Mouse (Mus musculus) liver, postnatal 0 days (tissue): ENCODE results near the gene Olfr1008. TPM values are rescaled to one million over a fixed set of nuclear protein-coding genes. Genes with fewer than 3 reads are reported as not detected.
"Not testable (repeated sequence)": the region's sequence is repeated elsewhere in the genome, so short reads cannot be mapped to it uniquely, and the experiment has no call there.

Experiments used
- ATAC-seq: fragments of 200-750 bp; cut with Nextera tagmentation; 2 replicates; pipeline ENCODE4 v1.8.0; 2017; ENCODE audit warnings: mild to moderate bottlenecking, moderate library complexity
- DNase-seq: peaks from one replicate; pipeline ENCODE4 v3.0.0-alpha.2; 2016
- H3K27ac ChIP-seq: fragments of 300-500 bp; sonication (generic); 2 replicates; pipeline ENCODE4 v1.5.1; 2014; ENCODE audit warnings: antibody characterized with exemption, moderate library complexity, mild to moderate bottlenecking, low read depth
- H3K27me3 ChIP-seq: fragments of 300-500 bp; sonication (generic); 2 replicates; pipeline ENCODE4 v1.6.1; 2014; ENCODE audit warnings: low read length, control low read depth, mixed read lengths; ENCODE audit not compliant: insufficient read depth
- H3K36me3 ChIP-seq: fragments of 300-500 bp; sonication (generic); replicated peaks from 2 replicates; pipeline ENCODE4 v1.6.1; 2014; ENCODE audit warnings: mild to moderate bottlenecking, control low read depth, low read length, moderate library complexity, mixed read lengths; ENCODE audit not compliant: insufficient read depth
- H3K4me1 ChIP-seq: fragments of 300-500 bp; sonication (generic); 2 replicates; pipeline ENCODE4 v1.6.1; 2014; ENCODE audit warnings: antibody characterized with exemption, mild to moderate bottlenecking, control low read depth; ENCODE audit not compliant: insufficient read depth
- H3K4me2 ChIP-seq: fragments of 300-500 bp; sonication (generic); 2 replicates; pipeline ENCODE4 v1.6.1; 2014; ENCODE audit warnings: low read depth, mild to moderate bottlenecking, low read length, moderate library complexity, mixed read lengths
- H3K4me3 ChIP-seq: fragments of 300-500 bp; sonication (generic); 2 replicates; pipeline ENCODE4 v1.5.1; 2014; ENCODE audit warnings: low read depth, low read length
- H3K9ac ChIP-seq: fragments of 300-500 bp; sonication (generic); replicated peaks from 2 replicates; pipeline ENCODE4 v1.6.1; 2014; ENCODE audit warnings: mild to moderate bottlenecking, moderate library complexity
- H3K9me3 ChIP-seq: fragments of 300-500 bp; sonication (generic); 2 replicates; pipeline ENCODE4 v1.6.1; 2016; ENCODE audit warnings: mild to moderate bottlenecking, control low read depth, low read length, mixed read lengths
- CTCF ChIP-seq: sonication (generic); IDR thresholded peaks from 2 replicates; pipeline ENCODE4 v1.5.1; 2016; ENCODE audit warnings: antibody characterized with exemption, low read depth
- EP300 ChIP-seq: IDR thresholded peaks from 2 replicates; pipeline ENCODE4 v1.6.1; 2016; ENCODE audit warnings: antibody characterized with exemption, low read depth, mild to moderate bottlenecking
- WGBS: fragments of 180-500 bp; shearing (Covaris S2); extraction: QIAGEN DNeasy Blood & Tissue Kit; methylation state at CpG from one replicate; pipeline ENCODE4 v1.1.7; 2014; ENCODE audit not compliant: insufficient replicate concordance; 5-methylcytosine and 5-hydroxymethylcytosine counted together
- polyA plus RNA-seq: library from polyadenylated mRNA; unstranded; fragments of >200 nt; fragmentation: Nextera tagmentation; extraction: Ambion mirVana; gene quantifications from 2 replicates; pipeline ENCODE4 v1.2.1, GENCODE M21; 2015

Gene Olfr1008
- polyA plus RNA-seq: not detected in 2 replicates

GRCm38 (mm10) chr2:85689131-85689530, at the start of gene Olfr1008:
TSS of gene Olfr1008 (plus strand) at chr2:85689431.
- no peak within 1 kb of the TSS for H3K4me3 ChIP-seq

GRCm38 (mm10) chr2:85650604-85651003, 38.6 kb upstream of the Olfr1008 start, which contains the start of gene Olfr1002:
TSS of gene Olfr1002 (minus strand) at chr2:85650704.
- DNase-seq (no peak), ATAC-seq (no peak)
- Histone ChIP-seq H3K4me1 (no peaks in the 10 kb centered on the region), H3K36me3 (no peaks in the 10 kb centered on the region), H3K9me3 (no peaks in the 10 kb centered on the region), H3K4me2 (no peak within 1 kb of the TSS), H3K27ac (no peak within 1 kb of the TSS), H3K9ac (no peak within 1 kb of the TSS), H3K4me3 (no peak within 1 kb of the TSS), H3K27me3 (no peaks in the 10 kb centered on the region)
- TF ChIP-seq EP300: no peak
- no peak for TF ChIP-seq CTCF
- WGBS: 74% methylated on average over 1 of the region's 1 CpGs

More at GRCm38 (mm10) chr2:85689131-85689530, at the start of gene Olfr1008:
- peaks cover 2% of the 10 kb centered on the region; the same call in 1 of the 2 replicates for H3K9me3 ChIP-seq
- H3K27me3 ChIP-seq: no peaks in the 10 kb centered on the region
- H3K4me1 ChIP-seq: no peaks in the 10 kb centered on the region
- DNase-seq: no peak
- ATAC-seq: no peak
- no peaks in the 10 kb centered on the region for H3K36me3 ChIP-seq
- H3K4me2 ChIP-seq: no peak within 1 kb of the TSS
- H3K27ac ChIP-seq: no peak within 1 kb of the TSS
- TF ChIP-seq EP300: no peak
- no peak for TF ChIP-seq CTCF
- H3K9ac ChIP-seq: no peak within 1 kb of the TSS

- H3K4me3 ChIP-seq, H3K4me2 ChIP-seq, ATAC-seq, H3K9me3 ChIP-seq, H3K9ac ChIP-seq, H3K27me3 ChIP-seq, H3K27ac ChIP-seq, H3K4me1 ChIP-seq, H3K36me3 ChIP-seq, DNase-seq: not testable (repeated sequence)
Measured at GRCm38 (mm10) chr2:85664355-85664754, 24.9 kb upstream of the Olfr1008 start, which contains the start of gene Olfr154. TSS of gene Olfr154 (minus strand) at chr2:85664455.

- Histone ChIP-seq H3K9me3 (no peaks in the 10 kb centered on the region), H3K4me3 (no peak within 1 kb of the TSS), H3K27me3 (no peaks in the 10 kb centered on the region), H3K36me3 (no peaks in the 10 kb centered on the region), H3K4me2 (no peak within 1 kb of the TSS), H3K4me1 (no peaks in the 10 kb centered on the region), H3K9ac (no peak within 1 kb of the TSS), H3K27ac (no peak within 1 kb of the TSS)
- ATAC-seq: no peak
- TF ChIP-seq EP300 (no peak), CTCF (no peak)
- no peak for DNase-seq
Measured at GRCm38 (mm10) chr2:85678667-85679066, 10.6 kb upstream of the Olfr1008 start, which contains the start of gene Olfr1006. TSS of gene Olfr1006 (minus strand) at chr2:85678767.

GRCm38 (mm10) chr2:85710680-85711079, 21.4 kb downstream of the Olfr1008 start:
- H3K4me1 ChIP-seq, H3K4me2 ChIP-seq, H3K36me3 ChIP-seq, H3K9ac ChIP-seq, H3K27me3 ChIP-seq, DNase-seq, H3K9me3 ChIP-seq, ATAC-seq, H3K27ac ChIP-seq, H3K4me3 ChIP-seq: not testable (repeated sequence)
- 45% methylated on average over 2 of the region's 2 CpGs for WGBS

- 18% methylated on average over 1 of the region's 1 CpGs for WGBS
- Histone ChIP-seq H3K9me3 (no peaks in the 10 kb centered on the region), H3K9ac (no peak overlapping the region), H3K36me3 (no peaks in the 10 kb centered on the region), H3K4me3 (no peak overlapping the region), H3K4me1 (no peaks in the 10 kb centered on the region), H3K27me3 (no peaks in the 10 kb centered on the region), H3K4me2 (no peak overlapping the region), H3K27ac (no peak overlapping the region)
- TF ChIP-seq CTCF: no peak
- TF ChIP-seq EP300: no peak
- no peak for ATAC-seq
- DNase-seq: no peak
Measured at GRCm38 (mm10) chr2:85711159-85711558, 21.9 kb downstream of the Olfr1008 start.

- 64% methylated on average over 1 of the region's 1 CpGs for WGBS
- no peaks in the 10 kb centered on the region for H3K36me3 ChIP-seq
- DNase-seq (no peak), ATAC-seq (no peak)
- no peaks in the 10 kb centered on the region for H3K4me1 ChIP-seq
- H3K4me2 ChIP-seq: no peak within 1 kb of the TSS
- no peak within 1 kb of the TSS for H3K27ac ChIP-seq
- no peaks in the 10 kb centered on the region for H3K9me3 ChIP-seq
- no peak within 1 kb of the TSS for H3K4me3 ChIP-seq
- no peaks in the 10 kb centered on the region for H3K27me3 ChIP-seq
- H3K9ac ChIP-seq: no peak within 1 kb of the TSS
- TF ChIP-seq CTCF (no peak), EP300 (no peak)
Measured at GRCm38 (mm10) chr2:85715119-85715518, 25.9 kb downstream of the Olfr1008 start, which contains the start of gene Olfr1009. TSS of gene Olfr1009 (plus strand) at chr2:85715419.
